Mouse (Mus musculus): ENCODE measurements around the gene Clmp. TPM values are rescaled to one million over a fixed set of nuclear protein-coding genes. Genes with fewer than 3 reads are reported as not detected.

The Clmp gene
- total RNA-seq, 1 experiment = 1.7 TPM

DNA sequence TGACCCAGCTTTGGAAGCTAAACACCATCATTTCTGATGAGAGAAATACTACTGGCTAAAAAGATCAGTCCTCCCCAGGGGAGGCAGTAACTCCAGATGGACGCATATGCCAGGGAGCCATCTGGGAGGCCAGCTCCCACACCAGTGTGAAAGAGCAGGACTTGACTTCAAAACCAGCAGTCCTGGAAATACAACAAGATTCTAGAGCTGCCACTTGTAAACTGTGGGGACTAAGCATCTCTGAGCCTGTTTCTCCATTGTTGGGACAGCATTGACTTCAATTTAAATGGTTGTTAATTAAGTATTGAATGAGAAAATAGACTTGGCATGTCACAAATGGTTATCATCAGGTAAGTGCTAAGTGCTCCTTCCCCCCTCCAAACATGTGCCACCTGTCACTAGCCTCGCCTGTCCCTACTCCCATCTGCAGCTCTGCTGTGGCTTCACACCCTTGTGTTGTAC lies 37.6 kb downstream of the Clmp start:
- DNase-seq (ENCODE audit: low read depth, low spot score) = no peak
- TF ChIP-seq CHD2 (IDR thresholded peaks at IDR 0.05; ENCODE audit: low read depth, low read length) (no peak), ZC3H11A (IDR thresholded peaks at IDR 0.05; ENCODE audit: borderline replicate concordance, low read depth, low read length) (no peak), ZNF384 (IDR thresholded peaks at IDR 0.05; ENCODE audit: low read depth, low read length) (no peak), MAFK (IDR thresholded peaks at IDR 0.05; ENCODE audit: insufficient read depth, low read depth, low read length) (no peak), HCFC1 (IDR thresholded peaks at IDR 0.05; ENCODE audit: borderline replicate concordance, insufficient read depth, low read length) (no peak)
- Histone ChIP-seq H3K27ac (ENCODE audit: insufficient read depth, low read depth, low read length, poor library complexity, severe bottlenecking) (no peak overlapping the region), H3K9ac (ENCODE audit: insufficient read depth, low read depth, low read length, poor library complexity, severe bottlenecking) (no peak overlapping the region), H3K4me3 (ENCODE audit: insufficient read depth in 1 of 2, low read depth in 1 of 2, low read length in 2 of 2, poor library complexity in 1 of 2, severe bottlenecking in 1 of 2) (no peak overlapping the region), H3K4me1 (ENCODE audit: control insufficient read depth in 2 of 2, insufficient read depth in 2 of 2, low read length in 2 of 2, poor library complexity in 1 of 2) (no peaks in the 10 kb centered on the region), H3K9me3 (ENCODE audit: control insufficient read depth, insufficient read depth, low read depth, low read length) (no peaks in the 10 kb centered on the region), H3K36me3 (ENCODE audit: control insufficient read depth, insufficient read depth, low read length, poor library complexity, severe bottlenecking) (no peaks in the 10 kb centered on the region)
- in situ Hi-C loops (cut with MboI; ENCODE audit: low sequenced_read_pairs in 2 of 2, unreplicated experiment in 2 of 2) = no loop called here

DNA sequence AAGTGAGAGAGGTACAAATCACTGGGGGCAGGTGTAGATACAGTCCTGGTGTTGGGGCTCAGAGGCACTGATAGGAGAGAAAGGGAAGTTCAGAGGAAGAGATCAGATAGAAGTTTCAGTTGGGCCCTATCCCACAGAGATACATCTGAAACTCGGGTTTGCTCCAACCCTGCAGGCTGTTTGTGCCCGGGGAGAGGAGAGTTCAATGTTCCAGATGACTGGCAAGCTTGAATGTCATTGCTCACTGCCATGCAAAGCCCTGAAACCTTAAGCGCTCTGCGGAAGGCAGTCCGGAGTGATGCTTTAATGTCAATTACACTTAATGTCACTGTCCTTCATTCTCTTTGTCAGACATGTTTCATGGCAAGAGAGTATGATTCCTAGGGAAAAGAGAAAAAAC lies 39.2 kb downstream of the Clmp start:
- DNase-seq (ENCODE audit: low read depth, low spot score) = no peak
- no peak overlapping the region for H3K4me3 ChIP-seq (ENCODE audit: insufficient read depth in 1 of 2, low read depth in 1 of 2, low read length in 2 of 2, poor library complexity in 1 of 2, severe bottlenecking in 1 of 2)
- TF ChIP-seq HCFC1 (IDR thresholded peaks at IDR 0.05; ENCODE audit: borderline replicate concordance, insufficient read depth, low read length) (no peak), MAFK (IDR thresholded peaks at IDR 0.05; ENCODE audit: insufficient read depth, low read depth, low read length) (no peak)
- H3K4me1 ChIP-seq (ENCODE audit: control insufficient read depth in 2 of 2, insufficient read depth in 2 of 2, low read length in 2 of 2, poor library complexity in 1 of 2) = no peaks in the 10 kb centered on the region
- H3K27ac ChIP-seq (ENCODE audit: insufficient read depth, low read depth, low read length, poor library complexity, severe bottlenecking) = no peak overlapping the region
- H3K36me3 ChIP-seq (ENCODE audit: control insufficient read depth, insufficient read depth, low read length, poor library complexity, severe bottlenecking) = no peaks in the 10 kb centered on the region
- no peaks in the 10 kb centered on the region for H3K9me3 ChIP-seq (ENCODE audit: control insufficient read depth, insufficient read depth, low read depth, low read length)
- no peak overlapping the region for H3K9ac ChIP-seq (ENCODE audit: insufficient read depth, low read depth, low read length, poor library complexity, severe bottlenecking)
- in situ Hi-C loops (cut with MboI; ENCODE audit: low sequenced_read_pairs in 2 of 2, unreplicated experiment in 2 of 2) = no loop called here

DNA sequence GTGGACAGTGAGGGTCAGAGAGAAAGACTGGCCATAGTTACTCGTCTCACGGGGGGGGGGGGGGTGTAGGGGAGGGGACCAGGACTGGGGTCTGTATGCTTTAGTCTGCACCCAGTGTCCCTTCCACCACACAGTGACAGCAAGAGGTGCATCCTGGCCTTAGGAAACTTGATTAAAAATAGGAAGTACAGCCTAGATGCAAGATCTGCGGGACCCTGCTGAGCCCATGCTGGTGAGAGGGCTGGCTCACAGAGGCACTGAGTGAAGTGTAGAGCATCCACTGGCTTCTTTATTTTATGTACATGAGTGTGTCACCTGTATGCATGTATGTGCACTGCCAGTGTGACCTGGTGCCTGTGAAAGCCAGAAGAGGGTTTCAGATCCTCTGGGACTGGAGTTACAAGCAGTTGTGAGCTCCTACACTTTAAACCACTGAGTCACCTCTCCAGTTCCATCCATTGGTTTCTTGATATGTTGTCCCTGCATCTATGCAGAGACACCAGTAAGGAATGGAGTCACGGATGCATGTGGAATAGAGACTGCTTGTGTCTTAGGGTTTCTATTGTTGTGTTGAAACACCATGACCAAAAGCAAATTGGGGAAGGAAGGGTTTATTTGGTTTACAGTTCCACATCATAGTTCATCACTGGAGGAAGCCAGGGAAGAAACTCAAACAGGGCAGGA lies 41.5 kb downstream of the Clmp start:
- TF ChIP-seq HCFC1 (IDR thresholded peaks at IDR 0.05; ENCODE audit: borderline replicate concordance, insufficient read depth, low read length) = no peak
- TF ChIP-seq ZC3H11A (IDR thresholded peaks at IDR 0.05; ENCODE audit: borderline replicate concordance, low read depth, low read length) = no peak
- TF ChIP-seq MAFK (IDR thresholded peaks at IDR 0.05; ENCODE audit: insufficient read depth, low read depth, low read length) = no peak
- in situ Hi-C loops (cut with MboI; ENCODE audit: low sequenced_read_pairs in 2 of 2, unreplicated experiment in 2 of 2) = no loop called here
- no peak overlapping the region for H3K27ac ChIP-seq (ENCODE audit: insufficient read depth, low read depth, low read length, poor library complexity, severe bottlenecking)

DNA sequence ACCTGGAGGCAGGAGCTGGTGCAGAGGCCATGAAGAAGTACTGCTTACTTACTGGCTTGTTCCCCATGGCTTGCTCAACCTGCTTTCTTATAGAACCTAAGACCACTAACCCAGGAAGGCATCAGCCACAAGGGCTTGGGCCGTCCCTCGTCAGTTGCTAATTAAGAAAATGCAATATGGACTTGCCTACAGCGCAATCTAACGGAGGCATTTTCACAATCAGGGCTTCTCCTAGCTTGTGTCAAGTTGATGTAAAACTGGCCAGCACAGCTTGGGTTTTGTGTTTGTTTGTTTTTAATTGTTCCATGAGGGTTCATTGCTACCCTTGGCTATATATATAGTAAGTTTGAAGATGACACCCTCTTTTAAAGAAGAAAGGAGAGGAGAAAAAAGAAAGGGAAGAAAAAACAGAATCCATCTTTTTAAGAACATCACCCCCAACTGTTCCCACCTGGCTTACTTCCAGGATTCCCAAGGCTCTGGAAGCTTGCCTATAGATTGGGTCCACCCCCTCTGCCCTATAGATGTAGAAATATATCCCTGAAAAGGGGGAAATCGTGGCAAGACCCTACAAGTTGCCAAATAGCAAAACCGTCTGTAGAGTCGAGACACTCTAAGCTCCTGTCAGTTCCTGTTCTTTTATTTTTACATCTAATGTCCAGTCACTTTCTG lies 42.2 kb downstream of the Clmp start:
- no peak for DNase-seq (ENCODE audit: low read depth, low spot score)
- Histone ChIP-seq H3K27ac (ENCODE audit: insufficient read depth, low read depth, low read length, poor library complexity, severe bottlenecking) (no peak overlapping the region), H3K9me3 (ENCODE audit: control insufficient read depth, insufficient read depth, low read depth, low read length) (no peaks in the 10 kb centered on the region), H3K4me3 (ENCODE audit: insufficient read depth in 1 of 2, low read depth in 1 of 2, low read length in 2 of 2, poor library complexity in 1 of 2, severe bottlenecking in 1 of 2) (no peak overlapping the region), H3K36me3 (ENCODE audit: control insufficient read depth, insufficient read depth, low read length, poor library complexity, severe bottlenecking) (no peaks in the 10 kb centered on the region), H3K9ac (ENCODE audit: insufficient read depth, low read depth, low read length, poor library complexity, severe bottlenecking) (no peak overlapping the region), H3K4me1 (ENCODE audit: control insufficient read depth in 2 of 2, insufficient read depth in 2 of 2, low read length in 2 of 2, poor library complexity in 1 of 2) (peaks cover 1 to 2% of the 10 kb centered on the region in 2 experiments; a peak in 1 of 4 replicates)
- TF ChIP-seq ZNF384 (IDR thresholded peaks at IDR 0.05; ENCODE audit: low read depth, low read length) (no peak), ZC3H11A (IDR thresholded peaks at IDR 0.05; ENCODE audit: borderline replicate concordance, low read depth, low read length) (no peak), HCFC1 (IDR thresholded peaks at IDR 0.05; ENCODE audit: borderline replicate concordance, insufficient read depth, low read length) (no peak), CHD2 (IDR thresholded peaks at IDR 0.05; ENCODE audit: low read depth, low read length) (no peak)
- in situ Hi-C loops (cut with MboI; ENCODE audit: low sequenced_read_pairs in 2 of 2, unreplicated experiment in 2 of 2) = no loop called here

More for the DNA sequence above, 41.5 kb downstream of the Clmp start:
- Histone ChIP-seq H3K9me3 (ENCODE audit: control insufficient read depth, insufficient read depth, low read depth, low read length) (no peaks in the 10 kb centered on the region), H3K9ac (ENCODE audit: insufficient read depth, low read depth, low read length, poor library complexity, severe bottlenecking) (no peak overlapping the region), H3K4me1 (ENCODE audit: control insufficient read depth in 2 of 2, insufficient read depth in 2 of 2, low read length in 2 of 2, poor library complexity in 1 of 2) (peaks cover 1 to 2% of the 10 kb centered on the region in 2 experiments; a peak in 1 of 4 replicates), H3K4me3 (ENCODE audit: insufficient read depth in 1 of 2, low read depth in 1 of 2, low read length in 2 of 2, poor library complexity in 1 of 2, severe bottlenecking in 1 of 2) (no peak overlapping the region), H3K36me3 (ENCODE audit: control insufficient read depth, insufficient read depth, low read length, poor library complexity, severe bottlenecking) (no peaks in the 10 kb centered on the region)
- no peak for DNase-seq (ENCODE audit: low read depth, low spot score)
